Mouse (Mus musculus): ENCODE measurements around the gene Slc38a2. TPM values are rescaled to one million over a fixed set of nuclear protein-coding genes. Genes with fewer than 3 reads are reported as not detected.

Gene Slc38a2
- polyA plus RNA-seq, 1 experiment, result 58.6 TPM

- TF ChIP-seq CTCF (IDR thresholded peaks at IDR 0.05; ENCODE audit: extremely low read depth, insufficient read depth, low read length), result no peak
- TF ChIP-seq POLR2A (IDR thresholded peaks at IDR 0.05; ENCODE audit: extremely low read depth, insufficient read depth, low read length), result no peak
- H3K27ac ChIP-seq (ENCODE audit: insufficient read depth, low read length), result no peak overlapping the region
- no peaks in the 10 kb centered on the region for H3K4me1 ChIP-seq (ENCODE audit: control insufficient read depth, insufficient read depth, low read length)
- no peak overlapping the region for H3K4me3 ChIP-seq (ENCODE audit: insufficient read depth, low read length)
Observed at GRCm38 (mm10) chr15:96655514-96655913, 44.0 kb downstream of the Slc38a2 start.

DNA sequence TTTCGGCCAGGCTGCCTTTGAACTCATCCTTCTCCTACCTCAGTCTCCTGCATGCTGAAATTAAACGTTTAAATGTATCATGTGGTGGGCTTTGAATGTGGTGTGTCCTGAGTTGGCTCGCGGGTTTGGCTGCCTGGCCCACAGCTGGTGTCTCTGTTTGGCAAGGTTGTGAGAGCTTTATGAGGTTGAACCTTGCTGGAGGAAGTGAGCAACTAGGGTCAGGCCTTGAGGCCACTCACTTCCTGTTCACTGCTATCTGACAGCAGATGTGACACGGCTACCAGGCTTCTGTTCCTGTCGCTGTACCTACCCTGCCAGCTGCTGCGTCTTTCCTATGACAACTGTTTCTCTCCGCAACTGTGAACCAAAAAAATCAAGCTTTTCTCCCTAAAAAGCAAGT is 44.8 kb downstream of the Slc38a2 start:
- Histone ChIP-seq H3K4me3 (ENCODE audit: insufficient read depth, low read length) (no peak overlapping the region), H3K4me1 (ENCODE audit: control insufficient read depth, insufficient read depth, low read length) (no peaks in the 10 kb centered on the region), H3K27ac (ENCODE audit: insufficient read depth, low read length) (no peak overlapping the region)
- TF ChIP-seq POLR2A (IDR thresholded peaks at IDR 0.05; ENCODE audit: extremely low read depth, insufficient read depth, low read length) (no peak), CTCF (IDR thresholded peaks at IDR 0.05; ENCODE audit: extremely low read depth, insufficient read depth, low read length) (no peak)

DNA sequence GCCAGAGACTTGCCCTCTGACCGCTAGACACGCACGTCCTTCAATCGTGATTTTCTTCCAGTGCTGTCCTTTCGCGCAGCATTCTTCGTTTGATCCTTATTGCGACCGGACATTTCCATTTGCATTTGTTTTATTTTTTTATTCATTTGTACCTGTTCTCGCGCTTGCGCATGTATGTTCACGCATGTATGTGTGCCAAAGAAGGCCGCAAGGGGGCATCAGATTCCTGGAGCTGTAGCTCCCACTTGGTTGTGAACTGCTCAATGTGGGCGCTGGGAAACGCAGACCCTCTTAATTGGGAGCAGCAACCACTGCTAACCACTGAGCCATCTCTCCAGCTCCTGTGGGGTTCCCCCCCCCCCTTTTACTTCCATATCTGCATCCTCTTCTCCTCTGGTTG is 46.5 kb downstream of the Slc38a2 start:
- TF ChIP-seq POLR2A (IDR thresholded peaks at IDR 0.05; ENCODE audit: extremely low read depth, insufficient read depth, low read length) (no peak), CTCF (IDR thresholded peaks at IDR 0.05; ENCODE audit: extremely low read depth, insufficient read depth, low read length) (no peak)
- Histone ChIP-seq H3K27ac (ENCODE audit: insufficient read depth, low read length) (no peak overlapping the region), H3K4me1 (ENCODE audit: control insufficient read depth, insufficient read depth, low read length) (no peaks in the 10 kb centered on the region), H3K4me3 (ENCODE audit: insufficient read depth, low read length) (no peak overlapping the region)

DNA sequence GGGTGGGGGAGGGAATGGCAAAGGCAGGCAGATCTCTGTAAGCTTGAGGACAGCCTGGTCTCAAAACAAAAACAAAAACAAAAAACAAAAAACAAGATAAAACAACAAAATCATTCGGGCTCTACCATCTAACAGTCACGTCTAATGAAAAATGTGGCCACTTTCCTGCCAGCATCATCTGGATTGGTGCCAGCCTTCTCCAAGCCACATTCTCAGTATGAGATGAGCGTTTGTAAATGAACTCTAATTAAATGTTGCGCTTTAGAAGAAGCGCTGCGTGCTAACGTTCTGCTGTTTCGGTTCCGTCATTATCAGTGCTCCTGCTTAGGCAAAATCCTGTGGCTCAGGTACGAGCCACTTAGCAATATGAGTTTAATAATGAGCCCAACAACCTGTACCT is 47.0 kb downstream of the Slc38a2 start:
- TF ChIP-seq POLR2A (IDR thresholded peaks at IDR 0.05; ENCODE audit: extremely low read depth, insufficient read depth, low read length), result no peak
- no peak for TF ChIP-seq CTCF (IDR thresholded peaks at IDR 0.05; ENCODE audit: extremely low read depth, insufficient read depth, low read length)
- Histone ChIP-seq H3K4me1 (ENCODE audit: control insufficient read depth, insufficient read depth, low read length) (no peaks in the 10 kb centered on the region), H3K27ac (ENCODE audit: insufficient read depth, low read length) (no peak overlapping the region), H3K4me3 (ENCODE audit: insufficient read depth, low read length) (no peak overlapping the region)

DNA sequence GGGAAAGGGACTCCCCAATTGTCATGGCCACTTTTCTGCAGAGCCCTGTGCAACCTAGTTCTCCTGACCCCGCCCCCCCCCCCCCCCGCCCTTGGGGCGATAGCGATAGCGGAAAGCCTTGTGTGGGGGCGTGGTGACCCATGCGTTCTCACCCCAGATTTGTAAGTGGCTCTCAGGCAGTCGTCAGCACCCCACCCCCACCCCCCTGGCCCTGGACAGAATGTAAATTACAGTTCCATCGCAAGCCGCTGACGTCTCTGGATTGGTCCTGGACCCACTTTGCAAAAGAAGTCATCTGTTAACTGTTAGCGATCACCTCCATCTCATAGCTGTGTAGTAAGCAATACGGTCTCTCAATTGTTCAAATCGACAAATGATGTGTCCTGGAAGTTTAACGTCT is 52.2 kb downstream of the Slc38a2 start:
- Histone ChIP-seq H3K4me1 (ENCODE audit: control insufficient read depth, insufficient read depth, low read length) (no peaks in the 10 kb centered on the region), H3K4me3 (ENCODE audit: insufficient read depth, low read length) (no peak overlapping the region), H3K27ac (ENCODE audit: insufficient read depth, low read length) (no peak overlapping the region)
- no peak for TF ChIP-seq CTCF (IDR thresholded peaks at IDR 0.05; ENCODE audit: extremely low read depth, insufficient read depth, low read length)
- no peak for TF ChIP-seq POLR2A (IDR thresholded peaks at IDR 0.05; ENCODE audit: extremely low read depth, insufficient read depth, low read length)

GRCm38 (mm10) chr15:96642436-96643405 is 56.8 kb downstream of the Slc38a2 start, which contains the start of gene Slc38a1:
Slc38a1 (minus strand) TSS chr15:96642913.
- peak within 1 kb of the TSS; percentile 97 for H3K27ac ChIP-seq (ENCODE audit: insufficient read depth, low read length)
- peak within 1 kb of the TSS; percentile 77 for H3K4me3 ChIP-seq (ENCODE audit: insufficient read depth, low read length)
- TF ChIP-seq POLR2A (IDR thresholded peaks at IDR 0.05; ENCODE audit: extremely low read depth, insufficient read depth, low read length) (no peak), CTCF (IDR thresholded peaks at IDR 0.05; ENCODE audit: extremely low read depth, insufficient read depth, low read length) (no peak)
- 0 out of 2 replicates have a peak, but pooled peaks cover 2% of the 10 kb centered on the region for H3K4me1 ChIP-seq (ENCODE audit: control insufficient read depth, insufficient read depth, low read length)

- Histone ChIP-seq H3K27ac (ENCODE audit: insufficient read depth, low read length) (peak overlapping the region; percentile 47), H3K4me1 (ENCODE audit: control insufficient read depth, insufficient read depth, low read length) (0 out of 2 replicates have a peak, but pooled peaks cover 2% of the 10 kb centered on the region), H3K4me3 (ENCODE audit: insufficient read depth, low read length) (peak overlapping the region; percentile 77)
- no peak for TF ChIP-seq CTCF (IDR thresholded peaks at IDR 0.05; ENCODE audit: extremely low read depth, insufficient read depth, low read length)
- no peak for TF ChIP-seq POLR2A (IDR thresholded peaks at IDR 0.05; ENCODE audit: extremely low read depth, insufficient read depth, low read length)
Observed at GRCm38 (mm10) chr15:96641821-96642435, 57.6 kb downstream of the Slc38a2 start.

GRCm38 (mm10) chr15:96641111-96641820 is 58.3 kb downstream of the Slc38a2 start:
- TF ChIP-seq CTCF (IDR thresholded peaks at IDR 0.05; ENCODE audit: extremely low read depth, insufficient read depth, low read length) (no peak), POLR2A (IDR thresholded peaks at IDR 0.05; ENCODE audit: extremely low read depth, insufficient read depth, low read length) (peak; percentile 49; the same call in 1 of the 2 replicates)
- Histone ChIP-seq H3K4me1 (ENCODE audit: control insufficient read depth, insufficient read depth, low read length) (0 out of 2 replicates have a peak, but pooled peaks cover 2% of the 10 kb centered on the region), H3K27ac (ENCODE audit: insufficient read depth, low read length) (peak overlapping the region; percentile 47), H3K4me3 (ENCODE audit: insufficient read depth, low read length) (peak overlapping the region; percentile 77)
